Mouse (Mus musculus) kidney, adult 8-10 months (tissue): ENCODE data around the gene Dlx3.

Experiments
- DNase-seq, 2 experiments: peaks; one replicate each; pipeline ENCODE4 v3.0.0; 2022

The Dlx3 gene

GRCm38 (mm10) chr11:95088857-95089779 is 30.8 kb upstream of the Dlx3 start:
- peak; percentile 65 to 81 for DNase-seq

DNA sequence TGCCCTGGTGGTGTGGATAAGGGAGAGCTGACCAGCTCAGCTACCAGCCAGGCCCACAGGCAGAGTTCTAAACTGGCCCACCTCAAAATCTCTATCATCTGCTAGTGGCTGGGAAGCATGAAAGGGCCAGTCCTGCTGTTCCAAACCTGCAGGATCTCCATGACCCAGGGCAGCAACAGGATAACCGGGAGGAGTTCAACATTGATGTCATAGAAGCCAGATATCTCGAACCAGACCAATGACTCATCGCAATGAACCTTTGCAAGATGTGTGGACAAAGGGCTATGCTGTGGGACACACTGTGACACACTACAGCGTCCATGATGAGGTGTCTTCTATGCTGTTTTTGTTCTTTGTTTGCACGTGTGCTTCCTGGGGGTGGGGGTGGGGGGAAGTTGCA is 26.8 kb upstream of the Dlx3 start:
- DNase-seq: no peak

- DNase-seq: no peak
Measured at GRCm38 (mm10) chr11:95095596-95095995, 24.3 kb upstream of the Dlx3 start.

- no peak for DNase-seq
Measured at GRCm38 (mm10) chr11:95096608-95097373, 23.1 kb upstream of the Dlx3 start.

GRCm38 (mm10) chr11:95097889-95098288 is 22.0 kb upstream of the Dlx3 start:
- DNase-seq: no peak

GRCm38 (mm10) chr11:95098346-95099095 is 21.4 kb upstream of the Dlx3 start:
- DNase-seq: no peak

GRCm38 (mm10) chr11:95100393-95100792 is 19.5 kb upstream of the Dlx3 start:
- no peak for DNase-seq

DNA sequence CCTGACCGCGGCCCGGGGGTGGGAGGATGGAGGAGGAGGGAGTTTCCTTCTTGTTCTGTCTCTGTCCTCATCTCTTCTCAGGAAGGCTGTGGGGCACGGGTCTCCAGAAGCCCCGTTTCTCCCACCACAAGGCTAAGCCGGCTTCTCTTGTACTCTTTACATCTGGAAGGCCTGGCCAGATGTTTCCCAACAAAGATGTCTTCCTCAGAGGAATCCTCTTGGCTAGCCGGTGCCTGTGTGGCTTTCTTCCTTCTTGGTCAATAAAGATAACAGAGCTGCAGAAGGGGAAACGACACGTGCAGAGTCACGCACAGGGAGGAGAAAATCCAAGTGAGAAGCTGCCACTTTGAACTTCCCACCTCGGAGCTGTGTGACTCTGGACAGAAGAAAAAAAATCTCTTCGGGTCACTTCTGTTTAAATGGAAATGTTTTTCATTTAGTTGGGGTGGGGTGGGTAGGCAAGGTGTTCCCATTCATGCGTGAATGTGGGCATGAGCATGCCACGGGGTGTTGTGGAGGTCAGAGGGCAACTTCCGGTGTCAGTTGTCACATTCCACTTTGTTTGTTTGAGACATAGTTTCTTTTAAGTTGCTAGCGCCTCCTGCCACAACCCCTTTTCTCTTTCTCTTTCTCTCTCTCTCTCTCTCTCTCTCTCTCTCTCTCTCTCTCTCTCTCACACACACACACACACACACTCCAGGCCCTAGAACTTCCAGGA is 18.7 kb upstream of the Dlx3 start:
- no peak for DNase-seq

DNA sequence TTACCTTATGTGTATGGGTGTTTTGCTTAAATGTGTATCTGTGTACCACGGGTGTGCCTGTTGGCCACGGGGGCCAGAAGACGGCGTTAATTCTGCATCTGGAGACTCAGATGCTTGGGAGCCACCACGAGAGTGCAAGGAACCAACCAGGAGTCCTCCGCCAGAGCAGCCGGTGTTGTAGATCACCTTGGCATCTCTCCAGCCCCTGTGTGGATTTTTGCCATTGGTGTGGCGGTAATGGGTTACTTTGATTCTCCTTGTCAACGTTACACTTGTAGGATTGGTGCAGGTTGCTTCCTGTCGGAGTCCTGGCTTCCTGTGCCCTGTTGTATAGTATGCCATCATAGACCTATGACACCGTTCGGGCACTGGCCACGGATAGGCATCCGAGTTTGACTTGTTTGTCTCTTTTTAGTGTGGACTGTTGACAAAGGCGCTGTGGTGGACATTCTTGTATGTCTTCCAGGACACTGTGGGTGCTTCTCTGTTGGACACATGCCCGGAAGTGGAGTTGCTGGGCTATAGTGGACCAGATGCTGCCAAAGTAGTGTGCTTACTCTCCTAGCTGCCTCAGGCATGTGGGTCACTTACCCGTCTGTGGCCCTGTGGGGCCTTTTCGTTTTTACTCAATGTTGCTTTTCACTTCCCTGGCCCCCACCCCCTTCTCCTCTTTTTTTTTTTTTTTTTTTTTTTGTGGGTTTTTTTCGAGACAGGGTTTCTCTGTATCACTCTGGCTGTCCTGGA is 17.6 kb upstream of the Dlx3 start:
- DNase-seq: no peak

DNA sequence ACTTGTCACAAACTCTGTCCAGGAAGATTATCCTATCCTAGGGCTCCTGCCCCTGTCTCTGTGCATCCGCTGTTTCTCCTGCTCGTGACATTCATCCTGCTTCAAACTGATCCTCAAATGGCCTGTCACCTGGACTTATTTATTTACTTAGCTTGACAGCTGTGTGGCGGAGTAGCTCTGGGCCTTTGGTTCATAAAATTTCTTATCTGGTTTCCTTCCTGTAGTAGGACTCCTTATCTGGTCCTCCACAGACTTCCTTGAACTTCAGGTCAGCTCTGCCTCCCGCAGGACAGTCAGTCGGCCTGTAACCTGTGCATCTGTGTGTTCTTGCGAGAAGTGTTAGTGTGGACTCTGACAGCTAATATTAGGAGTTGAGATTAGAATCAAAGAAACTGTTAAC is 15.7 kb upstream of the Dlx3 start:
- DNase-seq: peak in 1 of 2 experiments; percentile 63

- no peak for DNase-seq
Measured at GRCm38 (mm10) chr11:95105274-95105874, 14.5 kb upstream of the Dlx3 start.

- peak; percentile 66 to 86 for DNase-seq
Measured at GRCm38 (mm10) chr11:95106440-95107236, 13.3 kb upstream of the Dlx3 start.

DNA sequence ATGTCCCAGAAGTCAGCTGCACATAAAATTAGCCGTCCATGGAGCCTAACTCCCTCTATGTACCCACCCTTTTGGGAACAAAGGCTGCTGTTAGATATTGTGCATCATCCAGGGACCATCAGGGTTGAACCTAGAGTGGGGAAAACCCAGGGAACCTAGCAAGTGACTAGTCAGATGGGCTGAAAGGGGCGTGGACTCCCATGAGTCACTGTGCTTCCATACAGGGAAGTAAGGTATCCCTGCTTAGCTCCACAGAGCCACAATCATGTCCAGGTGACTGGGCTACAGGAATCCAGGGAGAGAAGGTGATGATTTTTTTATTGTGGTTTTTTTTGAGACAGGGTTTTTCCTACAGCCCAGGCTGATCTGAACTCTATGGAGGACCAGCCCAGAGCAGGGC is 10.9 kb upstream of the Dlx3 start:
- DNase-seq: no peak

- DNase-seq: no peak
Measured at GRCm38 (mm10) chr11:95110081-95110480, 9.8 kb upstream of the Dlx3 start.

DNA sequence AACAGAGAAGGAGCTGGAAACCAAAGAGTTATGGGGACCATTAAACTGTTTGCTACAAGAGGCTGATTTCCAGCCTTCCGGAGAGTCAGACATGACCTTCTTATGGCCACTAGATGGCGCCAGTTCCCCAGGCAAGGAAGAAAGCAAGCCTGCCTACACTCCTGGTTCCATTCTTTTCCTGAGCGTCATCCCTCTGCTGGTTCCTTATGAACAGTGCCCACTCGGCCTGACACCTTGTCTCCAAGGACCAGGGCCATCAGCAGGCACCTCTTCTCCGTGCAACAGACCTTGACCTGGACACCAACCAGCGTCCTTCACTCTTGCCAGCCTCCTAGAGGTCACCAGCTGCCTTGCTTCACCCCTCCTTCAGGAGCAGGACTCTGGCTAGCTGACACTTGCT is 2.9 kb upstream of the Dlx3 start:
- peak in 1 of 2 experiments; percentile 76 for DNase-seq

- peak in 1 of 2 experiments; percentile 72 for DNase-seq
Measured at GRCm38 (mm10) chr11:95118505-95118904, 1.4 kb upstream of the Dlx3 start.

DNA sequence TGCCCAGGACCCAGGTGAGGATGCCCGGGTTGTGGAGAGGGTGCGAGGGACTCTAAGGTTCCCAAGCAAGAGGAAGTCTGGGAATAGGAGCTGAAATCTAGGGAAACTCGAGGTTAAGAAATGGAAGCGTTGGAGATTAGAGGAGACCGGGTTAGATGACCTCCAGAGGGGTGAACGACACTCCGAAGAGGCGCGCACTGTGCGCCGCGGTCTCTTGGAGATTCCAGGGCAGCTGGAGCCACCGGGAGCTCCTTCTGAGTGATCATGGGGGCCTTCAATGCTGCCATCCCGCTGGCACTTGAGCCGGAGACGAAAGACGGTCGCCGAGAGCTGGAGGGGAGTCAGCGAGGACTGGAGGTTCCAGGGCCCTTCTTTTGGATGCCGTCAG is 708 bp downstream of the Dlx3 start:
- DNase-seq: no peak

DNA sequence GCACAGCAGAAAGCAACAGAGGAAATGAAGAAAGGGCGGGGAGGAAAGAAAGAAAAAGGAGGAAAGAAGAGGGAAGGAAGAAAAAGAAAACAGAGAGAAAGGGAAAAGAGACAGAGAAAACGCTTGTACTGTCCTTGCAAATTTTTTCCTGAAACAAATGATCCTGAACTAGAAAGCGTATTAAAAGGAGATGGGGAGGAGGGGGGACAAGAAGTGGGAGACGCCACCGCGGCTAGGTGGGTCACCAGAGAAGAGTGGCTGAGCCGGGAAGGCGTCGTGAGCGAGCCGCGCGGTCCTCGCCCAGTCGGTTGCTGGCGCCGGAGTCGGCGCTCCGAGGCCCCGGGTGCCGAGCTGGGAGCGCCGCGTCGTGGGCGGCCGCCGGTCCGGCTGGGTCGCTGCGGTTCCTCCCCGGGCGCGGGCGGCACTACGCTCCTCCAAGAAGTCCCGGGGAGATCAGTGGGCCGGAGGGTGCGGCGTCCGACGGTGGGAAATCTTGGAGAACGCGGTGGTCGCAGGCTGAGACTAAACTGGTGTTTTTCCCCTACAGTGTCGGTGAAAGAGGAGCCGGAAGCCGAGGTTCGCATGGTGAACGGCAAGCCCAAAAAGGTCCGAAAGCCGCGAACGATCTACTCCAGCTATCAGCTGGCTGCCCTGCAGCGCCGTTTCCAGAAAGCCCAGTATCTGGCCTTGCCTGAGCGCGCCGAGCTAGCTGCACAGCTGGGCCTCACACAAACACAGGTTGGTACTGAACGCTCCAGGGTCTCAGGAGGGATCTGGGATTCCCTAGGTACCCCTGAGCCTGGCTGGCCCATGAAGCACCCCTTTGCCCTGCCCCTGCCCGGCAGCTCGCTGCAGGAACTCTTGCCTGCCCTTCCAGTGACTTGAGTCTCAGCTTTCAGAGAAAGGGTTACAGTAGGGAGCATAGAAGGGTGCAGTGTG is 1.5 kb downstream of the Dlx3 start:
- DNase-seq: no peak

DNA sequence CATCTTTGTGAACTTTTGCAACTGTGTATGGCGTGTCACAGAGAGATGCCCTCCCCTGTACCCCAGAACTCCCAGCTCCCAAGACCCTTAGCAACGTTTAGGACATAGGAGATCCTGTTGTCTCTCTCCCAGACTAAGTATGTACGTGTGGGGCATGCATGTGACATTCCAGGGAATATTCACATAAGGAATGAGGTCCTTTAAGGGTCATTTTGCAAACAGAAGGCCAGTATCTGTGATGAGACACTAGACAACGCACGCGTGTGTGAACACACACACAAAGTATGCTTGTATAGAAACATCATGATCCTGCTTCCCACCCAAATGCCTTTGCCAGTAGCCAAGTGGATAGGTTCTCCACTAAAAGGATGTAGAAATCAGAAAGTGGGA is 2.2 kb downstream of the Dlx3 start:
- DNase-seq: no peak
